In the genomic region with DNA sequence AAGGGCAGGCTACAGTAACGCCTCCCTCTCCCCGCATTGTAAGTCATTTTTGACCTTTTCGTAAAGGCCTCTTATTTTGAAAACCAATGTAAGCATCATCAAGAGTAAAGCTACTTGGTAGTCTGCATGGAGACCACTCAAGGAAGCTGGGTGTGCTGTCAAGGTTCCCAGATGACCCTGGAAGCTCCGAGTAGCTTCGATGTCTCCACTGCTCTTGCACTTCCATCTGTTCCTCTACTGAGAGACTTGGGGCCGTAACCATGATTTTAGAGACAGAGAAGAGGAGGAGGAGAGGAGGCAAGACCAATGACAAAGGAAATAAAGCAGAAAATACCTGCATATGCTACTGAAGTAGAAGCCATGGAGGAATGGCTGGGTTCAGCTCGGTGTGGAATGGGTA, we compare ENCODE assay signal across 24 mouse cellular contexts.
A peak's percentile ranks its signal among the peaks of the same experiment; 100 is the strongest.
DNase-seq lines count a peak whose midpoint lies in the region; ATAC-seq and TF ChIP-seq lines count a peak whose summit lies in the region.
"Had no signal": no experiment of that assay in that cellular context is flagged by ENCODE, and none has a peak within 500 bp of the region (broad histone marks: within the 10 kb centered on the region; RNA-seq: fewer than 3 reads in every experiment).

No protein-coding gene starts in this region.

- H3K79me2 ChIP-seq in heart, adult 2 months (replicated peaks; ENCODE audit: control insufficient read depth, insufficient read depth, low read length): no peaks in the 10 kb centered on the region

- H3K9me3 ChIP-seq in liver, postnatal 0 days (ENCODE audit: low read length): peaks cover 2% of the 10 kb centered on the region; the same call in 1 of the 2 replicates
- H3K9me3 ChIP-seq: liver, embryonic 13.5 days; midbrain, embryonic 13.5 days; neural tube, embryonic 15.5 days; stomach, embryonic 15.5 days had no signal

- H3K27me3 ChIP-seq in heart, adult 2 months (ENCODE audit: control insufficient read depth, insufficient read depth, low read length): no peaks in the 10 kb centered on the region
- no peaks in the 10 kb centered on the region for H3K27me3 ChIP-seq in liver, postnatal 0 days (ENCODE audit: insufficient read depth, low read length)
- H3K27me3 ChIP-seq: CH12.LX; liver, embryonic 13.5 days; midbrain, embryonic 13.5 days; neural tube, embryonic 15.5 days; stomach, embryonic 15.5 days had no signal

- no peak for TF ChIP-seq EP300 in heart, adult 2 months (IDR thresholded peaks at IDR 0.05; ENCODE audit: insufficient read depth, low read depth, low read length)
- no peak for TF ChIP-seq EP300 in liver, postnatal 0 days (IDR thresholded peaks at IDR 0.05; ENCODE audit: low read depth)

- WGBS in heart, adult 2 months: 85% methylated on average over 7 of the region's 7 CpGs
- 78% methylated on average over 7 of the region's 7 CpGs for WGBS in liver, postnatal 0 days (ENCODE audit: insufficient replicate concordance)

- no peak overlapping the region for H3K4me2 ChIP-seq in liver, postnatal 0 days (ENCODE audit: low read depth, low read length)
- H3K4me2 ChIP-seq: heart, embryonic 11.5 days; liver, embryonic 13.5 days; midbrain, embryonic 13.5 days; neural tube, embryonic 15.5 days; stomach, embryonic 15.5 days had no signal

- no peak for DNase-seq in heart, adult 2 months
- no peak for DNase-seq in heart, adult 8-10 months (ENCODE audit: low spot score)
- DNase-seq in liver, postnatal 0 days: no peak
- DNase-seq in liver: no peak
- no peak for DNase-seq in urinary bladder, postnatal 14 days (ENCODE audit: low spot score)
- DNase-seq: adrenal gland, adult 2 months; adrenal gland, postnatal 36 days; cerebellum, adult 2 months; cerebellum, postnatal 14 days; liver, embryonic 13.5 days; lung, adult 2 months; lung, postnatal 10 days; retina, postnatal 1 day; right cerebral cortex, postnatal 25 days had no signal

- no peak for TF ChIP-seq POLR2A in heart, adult 2 months (IDR thresholded peaks at IDR 0.05; ENCODE audit: insufficient read depth, low read depth, low read length)

- H3K27ac ChIP-seq in heart, adult 2 months: peak overlapping the region; percentile 57
- H3K27ac ChIP-seq in liver, postnatal 0 days (ENCODE audit: low read depth): peak overlapping the region; percentile 16; the same call in 1 of the 2 replicates
- H3K27ac ChIP-seq in brown adipose tissue, adult 24 weeks (replicated peaks; ENCODE audit: low read depth, low read length): peak overlapping the region; percentile 23; the same call in 1 of the 2 replicates
- H3K27ac ChIP-seq: liver, embryonic 13.5 days; macrophage; midbrain, embryonic 13.5 days; neural tube, embryonic 15.5 days had no signal

- intact Hi-C loops in heart, adult 2 months (cut with DNase I): loop anchor here (5.0 kb wide), 1 partner anchor 439 kb away; the partner anchor contains the start of gene Sox4

- H3K4me3 ChIP-seq in heart, adult 2 months: no peak overlapping the region
- no peak overlapping the region for H3K4me3 ChIP-seq in liver, postnatal 0 days (ENCODE audit: low read depth, low read length)
- H3K4me3 ChIP-seq in brown adipose tissue, adult 24 weeks (ENCODE audit: insufficient read depth, low read depth, low read length): no peak overlapping the region
- H3K4me3 ChIP-seq: erythroblast, embryonic 14.5 days; liver, embryonic 13.5 days; midbrain, embryonic 13.5 days; neural tube, embryonic 15.5 days; stomach, embryonic 15.5 days had no signal

- no peak for ATAC-seq in liver, postnatal 0 days
- peak; percentile 3 for ATAC-seq in CD4-positive, CD25-positive, alpha-beta regulatory T cell, adult 4 months
- ATAC-seq: intestine, postnatal 0 days had no signal

- H3K9ac ChIP-seq in heart, adult 2 months (ENCODE audit: low read depth, low read length): no peak overlapping the region
- H3K9ac ChIP-seq in liver, postnatal 0 days (replicated peaks): no peak overlapping the region
- H3K9ac ChIP-seq: liver, embryonic 13.5 days; midbrain, embryonic 13.5 days; neural tube, embryonic 15.5 days; stomach, embryonic 15.5 days had no signal

- no peak for TF ChIP-seq CTCF in heart, adult 2 months (IDR thresholded peaks at IDR 0.05)
- TF ChIP-seq CTCF in liver, postnatal 0 days (IDR thresholded peaks at IDR 0.05; ENCODE audit: low read depth): no peak

- H3K4me1 ChIP-seq in heart, adult 2 months (ENCODE audit: control insufficient read depth, insufficient read depth, low read length): peaks cover 5% of the 10 kb centered on the region
- no peaks in the 10 kb centered on the region for H3K4me1 ChIP-seq in liver, postnatal 0 days (ENCODE audit: insufficient read depth)
- peaks cover 7% of the 10 kb centered on the region for H3K4me1 ChIP-seq in brown adipose tissue, adult 24 weeks (ENCODE audit: control insufficient read depth, insufficient read depth, insufficient read length, low read length)
- H3K4me1 ChIP-seq: liver, embryonic 13.5 days; stomach, embryonic 15.5 days had no signal

- H3K36me3 ChIP-seq in heart, adult 2 months (ENCODE audit: control insufficient read depth, insufficient read depth, low read length): no peaks in the 10 kb centered on the region
- no peaks in the 10 kb centered on the region for H3K36me3 ChIP-seq in liver, postnatal 0 days (replicated peaks; ENCODE audit: insufficient read depth, low read length)
- H3K36me3 ChIP-seq: liver, embryonic 13.5 days; midbrain, embryonic 13.5 days; neural tube, embryonic 15.5 days; stomach, embryonic 15.5 days had no signal
